Mouse (Mus musculus) cerebellum, postnatal 14 days (tissue): ENCODE results near the gene Rwdd2b.
A peak's percentile ranks its signal among the peaks of the same experiment; 100 is the strongest.

Experiments
- DNase-seq, 2 experiments: peaks; one replicate each; pipeline ENCODE4 v3.0.0; 2021; ENCODE audit warnings: mixed read lengths in 2 of 2

Gene Rwdd2b

GRCm38 (mm10) chr16:87405001-87405400, 35.4 kb downstream of the Rwdd2b start:
- DNase-seq, result peak in 1 of 2 experiments; percentile 17

- peak; percentile 81 to 84 for DNase-seq
These were observed 46.4 kb downstream of the Rwdd2b start for GRCm38 (mm10) chr16:87393813-87394548.

- no peak for DNase-seq
These were observed 52.9 kb downstream of the Rwdd2b start for GRCm38 (mm10) chr16:87387444-87387977.

GRCm38 (mm10) chr16:87384366-87384765, 56.0 kb downstream of the Rwdd2b start:
- DNase-seq, result no peak
